Mouse (Mus musculus) intestine, embryonic 16.5 days (tissue): Measurements from ENCODE around the gene 9430038I01Rik. TPM values are rescaled to one million over a fixed set of nuclear protein-coding genes. Genes with fewer than 3 reads are reported as not detected.
"Not testable (repeated sequence)": the region's sequence is repeated elsewhere in the genome, so short reads cannot be mapped to it uniquely, and the experiment has no call there.

Experiments used
- ATAC-seq: fragments of 200-750 bp; cut with Nextera tagmentation; 2 replicates; pipeline ENCODE4 v1.8.0; 2017; ENCODE audit warnings: moderate TSS enrichment, moderate library complexity
- H3K27ac ChIP-seq: fragments of 300-500 bp; sonication (generic); 2 replicates; pipeline ENCODE4 v1.5.1; 2014; ENCODE audit warnings: mild to moderate bottlenecking, low read length
- H3K27me3 ChIP-seq: fragments of 300-500 bp; sonication (generic); replicated peaks from 2 replicates; pipeline ENCODE4 v1.6.1; 2014; ENCODE audit warnings: low read length, control low read depth, mixed read lengths; ENCODE audit not compliant: control insufficient read depth, insufficient read depth
- H3K36me3 ChIP-seq: fragments of 300-500 bp; sonication (generic); 2 replicates; pipeline ENCODE4 v1.6.1; 2014; ENCODE audit warnings: low read length, control low read depth; ENCODE audit not compliant: control insufficient read depth, insufficient read depth
- H3K4me1 ChIP-seq: fragments of 300-500 bp; sonication (generic); 2 replicates; pipeline ENCODE4 v1.6.1; 2014; ENCODE audit warnings: low read length, control low read depth, mixed read lengths; ENCODE audit not compliant: control insufficient read depth, insufficient read depth
- H3K4me2 ChIP-seq: fragments of 300-500 bp; sonication (generic); 2 replicates; pipeline ENCODE4 v1.6.1; 2014; ENCODE audit warnings: low read depth, low read length, control low read depth
- H3K4me3 ChIP-seq: fragments of 300-500 bp; sonication (generic); 2 replicates; pipeline ENCODE4 v1.5.1; 2014; ENCODE audit warnings: mild to moderate bottlenecking, low read length
- H3K9ac ChIP-seq: fragments of 300-500 bp; sonication (generic); 2 replicates; pipeline ENCODE4 v1.6.1; 2014; ENCODE audit warnings: low read depth, low read length
- H3K9me3 ChIP-seq: fragments of 300-500 bp; sonication (generic); 2 replicates; pipeline ENCODE4 v1.6.1; 2016; ENCODE audit warnings: low read length, control low read depth; ENCODE audit not compliant: control insufficient read depth
- WGBS: fragments of 180-500 bp; shearing (Covaris S2); extraction: QIAGEN DNeasy Blood & Tissue Kit; methylation state at CpG from one replicate; pipeline ENCODE4 v1.1.7; 2014; 5-methylcytosine and 5-hydroxymethylcytosine counted together
- polyA plus RNA-seq: library from polyadenylated mRNA; unstranded; fragments of >200 nt; fragmentation: Nextera tagmentation; extraction: Ambion mirVana; gene quantifications from 2 replicates; pipeline ENCODE4 v1.2.1, GENCODE M21; 2015

The 9430038I01Rik gene
- 23.6 and 24.3 TPM in 2 replicates for polyA plus RNA-seq

GRCm38 (mm10) chr7:137410337-137411197, at the start of gene 9430038I01Rik:
TSS of gene 9430038I01Rik (minus strand) at chr7:137410762.
- H3K4me2 ChIP-seq = peak within 1 kb of the TSS; percentile 73
- H3K36me3 ChIP-seq = no peaks in the 10 kb centered on the region
- peak within 1 kb of the TSS; percentile 83 for H3K9ac ChIP-seq
- H3K27ac ChIP-seq = peak within 1 kb of the TSS; percentile 93
- H3K27me3 ChIP-seq = no peaks in the 10 kb centered on the region
- peak; percentile 100 for ATAC-seq
- H3K4me1 ChIP-seq = no peaks in the 10 kb centered on the region
- WGBS = under 1% methylated on average over 59 of the region's 63 CpGs
- H3K9me3 ChIP-seq = no peaks in the 10 kb centered on the region
- H3K4me3 ChIP-seq = peak within 1 kb of the TSS; percentile 81

GRCm38 (mm10) chr7:137445321-137445720, 34.8 kb upstream of the 9430038I01Rik start:
- Histone ChIP-seq H3K27me3 (no peaks in the 10 kb centered on the region), H3K4me3 (no peak overlapping the region), H3K36me3 (peaks cover 5% of the 10 kb centered on the region), H3K4me1 (no peaks in the 10 kb centered on the region; the same call in 1 of the 2 replicates), H3K4me2 (no peak overlapping the region), H3K9ac (no peak overlapping the region), H3K9me3 (no peaks in the 10 kb centered on the region), H3K27ac (no peak overlapping the region)
- ATAC-seq = no peak
- 91% methylated on average over 12 of the region's 12 CpGs for WGBS

GRCm38 (mm10) chr7:137442951-137443350, 32.4 kb upstream of the 9430038I01Rik start:
- no peaks in the 10 kb centered on the region for H3K27me3 ChIP-seq
- no peak overlapping the region for H3K4me3 ChIP-seq
- peaks cover 4% of the 10 kb centered on the region for H3K36me3 ChIP-seq
- no peaks in the 10 kb centered on the region for H3K9me3 ChIP-seq
- WGBS = 88% methylated on average over 4 of the region's 4 CpGs
- H3K27ac ChIP-seq = no peak overlapping the region
- H3K4me1 ChIP-seq = peaks cover 3% of the 10 kb centered on the region
- no peak overlapping the region for H3K4me2 ChIP-seq
- H3K9ac ChIP-seq = no peak overlapping the region
- no peak for ATAC-seq

GRCm38 (mm10) chr7:137438962-137439361, 28.4 kb upstream of the 9430038I01Rik start:
- Histone ChIP-seq H3K9ac (peak overlapping the region; percentile 98; the same call in 1 of the 2 replicates), H3K4me2 (peak overlapping the region; percentile 73), H3K4me3 (peak overlapping the region; percentile 97)
- not testable (repeated sequence) for H3K4me1 ChIP-seq, H3K36me3 ChIP-seq, H3K9me3 ChIP-seq, H3K27ac ChIP-seq, ATAC-seq, H3K27me3 ChIP-seq
- WGBS = 73% methylated on average over 7 of the region's 7 CpGs

- H3K4me1 ChIP-seq = peaks cover 7% of the 10 kb centered on the region
- H3K27me3 ChIP-seq = no peaks in the 10 kb centered on the region
- peak overlapping the region; percentile 98 for H3K9ac ChIP-seq
- peak; percentile 30 for ATAC-seq
- WGBS = 5% methylated on average over 7 of the region's 7 CpGs
- H3K36me3 ChIP-seq = no peaks in the 10 kb centered on the region
- H3K4me2 ChIP-seq = peak overlapping the region; percentile 73
- peak overlapping the region; percentile 83 for H3K27ac ChIP-seq
- H3K4me3 ChIP-seq = peak overlapping the region; percentile 97
- no peaks in the 10 kb centered on the region for H3K9me3 ChIP-seq
Observed at GRCm38 (mm10) chr7:137438179-137438550, 27.6 kb upstream of the 9430038I01Rik start.

- peak; percentile 97 for ATAC-seq
- 1% methylated on average over 63 of the region's 69 CpGs for WGBS
- Histone ChIP-seq H3K9me3 (no peaks in the 10 kb centered on the region), H3K9ac (peak within 1 kb of the TSS; percentile 98), H3K4me1 (peaks cover 9% of the 10 kb centered on the region), H3K27me3 (no peaks in the 10 kb centered on the region), H3K36me3 (no peaks in the 10 kb centered on the region), H3K27ac (peak within 1 kb of the TSS; percentile 83), H3K4me2 (peak within 1 kb of the TSS; percentile 73), H3K4me3 (peak within 1 kb of the TSS; percentile 97)
Observed at GRCm38 (mm10) chr7:137437440-137438178, 27.0 kb upstream of the 9430038I01Rik start, which contains the start of gene Glrx3. TSS of gene Glrx3 (plus strand) at chr7:137437614.

- no peaks in the 10 kb centered on the region for H3K9me3 ChIP-seq
- WGBS = 78% methylated on average over 6 of the region's 6 CpGs
- no peaks in the 10 kb centered on the region for H3K27me3 ChIP-seq
- H3K4me2 ChIP-seq = peak overlapping the region; percentile 43; the same call in 1 of the 2 replicates
- H3K9ac ChIP-seq = 0 out of 2 replicates have a peak overlapping the region, but pooled peaks have one; percentile 21
- H3K4me1 ChIP-seq = peaks cover 9% of the 10 kb centered on the region
- no peaks in the 10 kb centered on the region for H3K36me3 ChIP-seq
- no peak overlapping the region for H3K27ac ChIP-seq
- no peak overlapping the region; the same call in 1 of the 2 replicates for H3K4me3 ChIP-seq
- ATAC-seq = peak; percentile 13
Observed at GRCm38 (mm10) chr7:137436901-137437300, 26.3 kb upstream of the 9430038I01Rik start.

GRCm38 (mm10) chr7:137431769-137432603, 21.4 kb upstream of the 9430038I01Rik start:
- Histone ChIP-seq H3K36me3 (no peaks in the 10 kb centered on the region), H3K4me2 (no peak overlapping the region), H3K9ac (no peak overlapping the region), H3K4me1 (peaks cover 4% of the 10 kb centered on the region; the same call in 1 of the 2 replicates), H3K27me3 (no peaks in the 10 kb centered on the region), H3K9me3 (no peaks in the 10 kb centered on the region), H3K27ac (no peak overlapping the region), H3K4me3 (no peak overlapping the region)
- WGBS = 56% methylated on average over 13 of the region's 13 CpGs
- peak; percentile 72 for ATAC-seq
